Mouse (Mus musculus) stomach, postnatal 0 days (tissue): Measurements from ENCODE around the gene Apmap. TPM values are rescaled to one million over a fixed set of nuclear protein-coding genes. Genes with fewer than 3 reads are reported as not detected.

ENCODE experiments used
- ATAC-seq: fragments of 200-750 bp; cut with Nextera tagmentation; 2 replicates; pipeline ENCODE4 v1.8.0; 2017; ENCODE audit not compliant: low FRiP score, low TSS enrichment
- DNase-seq: peaks from one replicate; pipeline ENCODE4 v3.0.0-alpha.2; 2016; ENCODE audit warnings: low spot score
- H3K27ac ChIP-seq: fragments of 300-500 bp; sonication (generic); replicated peaks from 2 replicates; pipeline ENCODE4 v1.5.1; 2014; ENCODE audit warnings: mild to moderate bottlenecking, control low read depth
- H3K27me3 ChIP-seq: fragments of 300-500 bp; sonication (generic); 2 replicates; pipeline ENCODE4 v1.6.1; 2014; ENCODE audit warnings: low read length; ENCODE audit not compliant: control insufficient read depth, insufficient read depth
- H3K36me3 ChIP-seq: fragments of 300-500 bp; sonication (generic); 2 replicates; pipeline ENCODE4 v1.6.1; 2014; ENCODE audit warnings: low read length, mixed read lengths; ENCODE audit not compliant: control insufficient read depth, insufficient read depth
- H3K4me1 ChIP-seq: fragments of 300-500 bp; sonication (generic); replicated peaks from 2 replicates; pipeline ENCODE4 v1.6.1; 2014; ENCODE audit warnings: antibody characterized with exemption; ENCODE audit not compliant: control insufficient read depth, insufficient read depth
- H3K4me2 ChIP-seq: fragments of 300-500 bp; sonication (generic); replicated peaks from 2 replicates; pipeline ENCODE4 v1.6.1; 2014; ENCODE audit warnings: low read depth, mild to moderate bottlenecking, control low read depth, moderate library complexity
- H3K4me3 ChIP-seq: fragments of 300-500 bp; sonication (generic); 2 replicates; pipeline ENCODE4 v1.5.1; 2014; ENCODE audit warnings: low read depth, low read length, control low read depth
- H3K9ac ChIP-seq: fragments of 300-500 bp; sonication (generic); 2 replicates; pipeline ENCODE4 v1.6.1; 2014; ENCODE audit warnings: mild to moderate bottlenecking, low read length, control low read depth, mixed read lengths
- H3K9me3 ChIP-seq: fragments of 300-500 bp; sonication (generic); 2 replicates; pipeline ENCODE4 v1.6.1; 2016; ENCODE audit warnings: low read length; ENCODE audit not compliant: control insufficient read depth
- CTCF ChIP-seq: IDR thresholded peaks from 2 replicates; pipeline ENCODE4 v1.5.1; 2016; ENCODE audit warnings: antibody characterized with exemption, low read depth, mild to moderate bottlenecking, moderate library complexity
- EP300 ChIP-seq: optimal IDR thresholded peaks from 2 replicates; pipeline ENCODE3; 2016; ENCODE audit warnings: antibody characterized with exemption
- WGBS: fragments of 180-500 bp; shearing (Covaris S2); extraction: QIAGEN DNeasy Blood & Tissue Kit; methylation state at CpG from one replicate; pipeline ENCODE4 v1.1.7; 2014; 5-methylcytosine and 5-hydroxymethylcytosine counted together
- polyA plus RNA-seq: library from polyadenylated mRNA; unstranded; fragments of >200 nt; fragmentation: Nextera tagmentation; extraction: Ambion mirVana; gene quantifications from 2 replicates; pipeline ENCODE4 v1.2.1, GENCODE M21; 2015

The Apmap gene
- polyA plus RNA-seq, 1 experiment from 2014 or later: 30.0 TPM

DNA sequence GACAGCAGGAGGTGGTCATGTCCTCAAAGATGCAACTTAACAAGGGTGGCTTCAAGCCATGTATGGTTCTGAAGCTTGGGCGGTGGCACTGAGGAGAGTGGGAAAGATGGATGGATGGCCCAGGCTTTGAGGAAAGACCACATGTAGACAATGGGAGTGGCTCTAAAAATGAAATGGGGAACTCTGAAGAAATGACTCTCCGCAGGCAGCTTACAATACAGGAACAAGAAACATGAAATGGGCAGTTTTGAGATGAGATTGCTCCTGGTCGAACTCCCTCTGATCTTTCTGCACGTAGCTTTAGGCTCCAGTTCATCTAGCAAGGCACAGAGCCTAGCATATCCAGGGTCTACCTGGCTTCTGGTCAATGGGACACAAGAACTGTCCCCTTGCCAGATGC is 20.9 kb upstream of the Apmap start:
- Histone ChIP-seq H3K9me3 (no peaks in the 10 kb centered on the region), H3K4me3 (no peak overlapping the region), H3K36me3 (peaks cover 9% of the 10 kb centered on the region; the same call in 1 of the 2 replicates), H3K27me3 (no peaks in the 10 kb centered on the region), H3K27ac (no peak overlapping the region), H3K4me2 (no peak overlapping the region), H3K9ac (no peak overlapping the region), H3K4me1 (no peaks in the 10 kb centered on the region)
- ATAC-seq (no peak), DNase-seq (no peak)
- no peak for TF ChIP-seq EP300
- 71% methylated on average over 4 of the region's 4 CpGs for WGBS

DNA sequence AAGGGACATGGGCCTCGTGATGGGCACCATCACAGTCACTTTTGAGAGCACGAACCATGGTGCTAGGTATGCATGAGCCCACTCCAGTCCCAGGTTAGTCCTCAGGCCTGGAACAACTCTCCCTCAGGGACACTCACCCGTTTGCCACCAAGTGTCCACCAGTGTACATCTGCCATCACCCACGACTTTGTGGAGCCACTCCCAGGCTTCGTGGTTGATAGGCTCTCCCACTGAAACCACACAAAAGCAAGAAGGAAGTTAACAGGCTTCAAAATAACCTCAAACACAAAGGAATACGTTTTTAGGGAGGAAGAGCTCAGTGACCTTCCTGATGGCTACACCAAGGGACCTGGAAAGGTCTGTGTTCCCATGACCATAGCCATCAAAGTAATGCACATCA is 18.8 kb upstream of the Apmap start:
- H3K27ac ChIP-seq: no peak overlapping the region
- no peak overlapping the region for H3K9ac ChIP-seq
- WGBS: 64% methylated on average over 6 of the region's 6 CpGs
- peaks cover 8% of the 10 kb centered on the region; the same call in 1 of the 2 replicates for H3K36me3 ChIP-seq
- no peaks in the 10 kb centered on the region for H3K4me1 ChIP-seq
- no peak overlapping the region for H3K4me2 ChIP-seq
- TF ChIP-seq EP300: no peak
- TF ChIP-seq CTCF: no peak
- DNase-seq (no peak), ATAC-seq (no peak)
- H3K9me3 ChIP-seq: no peaks in the 10 kb centered on the region
- no peaks in the 10 kb centered on the region for H3K27me3 ChIP-seq
- no peak overlapping the region for H3K4me3 ChIP-seq

DNA sequence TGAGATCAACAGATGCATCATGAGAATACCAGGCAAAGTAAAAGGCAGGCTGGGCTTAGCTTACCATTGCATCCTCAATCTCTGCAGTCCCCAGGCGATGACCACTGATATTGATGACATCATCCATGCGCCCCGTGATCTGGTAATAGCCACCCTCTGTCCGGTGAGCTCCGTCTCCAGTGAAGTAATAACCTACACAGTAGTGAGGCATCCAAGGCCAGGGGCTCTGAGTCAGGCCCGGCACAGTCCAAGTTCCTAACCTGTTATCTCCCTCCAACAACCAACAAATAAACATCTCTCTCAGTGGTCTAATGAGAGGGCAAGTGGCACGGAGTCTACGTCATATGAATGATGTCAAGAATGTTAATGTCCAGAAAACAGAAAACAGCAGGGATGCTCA is 16.6 kb upstream of the Apmap start:
- Histone ChIP-seq H3K27me3 (no peaks in the 10 kb centered on the region), H3K27ac (no peak overlapping the region), H3K9me3 (no peaks in the 10 kb centered on the region), H3K4me1 (no peaks in the 10 kb centered on the region), H3K9ac (no peak overlapping the region), H3K36me3 (peaks cover 10% of the 10 kb centered on the region; the same call in 1 of the 2 replicates), H3K4me3 (no peak overlapping the region), H3K4me2 (no peak overlapping the region)
- TF ChIP-seq CTCF: no peak
- TF ChIP-seq EP300: no peak
- 87% methylated on average over 8 of the region's 8 CpGs for WGBS
- ATAC-seq: no peak
- DNase-seq: no peak

DNA sequence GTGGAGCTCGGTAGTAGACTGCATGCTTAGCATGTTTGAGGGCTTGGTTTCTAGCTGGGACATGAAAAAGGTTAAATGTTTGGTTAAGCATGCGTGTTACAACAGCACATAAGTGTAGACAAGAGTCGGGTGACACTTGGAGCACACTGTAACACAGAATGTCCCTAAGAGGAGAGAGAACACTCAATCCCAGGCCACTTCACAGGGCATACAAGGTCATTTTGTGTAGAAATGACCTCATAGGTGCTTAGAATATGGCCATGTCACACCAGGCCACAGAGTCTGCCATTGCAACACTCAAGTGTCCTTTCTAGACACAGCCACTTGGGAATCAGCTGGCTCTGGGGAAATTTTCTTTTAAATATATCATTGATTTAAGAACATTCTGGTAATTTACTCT is 15.6 kb upstream of the Apmap start:
- no peak overlapping the region for H3K27ac ChIP-seq
- H3K27me3 ChIP-seq: no peaks in the 10 kb centered on the region
- no peak overlapping the region for H3K4me2 ChIP-seq
- no peak for ATAC-seq
- no peaks in the 10 kb centered on the region for H3K9me3 ChIP-seq
- no peak overlapping the region for H3K9ac ChIP-seq
- TF ChIP-seq EP300: no peak
- no peak for TF ChIP-seq CTCF
- no peak for DNase-seq
- no peaks in the 10 kb centered on the region for H3K4me1 ChIP-seq
- H3K4me3 ChIP-seq: no peak overlapping the region
- H3K36me3 ChIP-seq: peaks cover 10% of the 10 kb centered on the region; the same call in 1 of the 2 replicates
- 72% methylated on average over 3 of the region's 3 CpGs for WGBS

DNA sequence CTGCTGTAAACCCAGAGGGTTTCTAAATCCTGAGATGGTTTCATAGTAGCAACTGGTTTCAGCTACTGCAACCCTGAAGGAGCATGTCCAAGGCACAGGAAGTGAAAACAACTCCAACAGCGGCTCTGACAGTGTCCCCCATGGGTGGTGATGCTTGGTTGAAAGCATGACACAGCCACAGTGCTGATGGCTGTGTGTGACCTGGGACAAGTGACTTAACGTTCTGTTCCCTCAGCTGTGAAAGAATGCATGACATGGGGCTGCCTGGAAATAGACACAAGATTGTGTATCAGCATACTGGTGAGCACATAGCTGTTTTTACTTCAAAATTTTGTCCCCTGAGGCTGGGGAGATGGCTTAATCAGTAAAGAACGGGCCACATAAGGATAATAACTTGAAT is 13.3 kb upstream of the Apmap start:
- WGBS: 65% methylated on average over 3 of the region's 3 CpGs
- H3K27ac ChIP-seq: no peak overlapping the region
- TF ChIP-seq CTCF: no peak
- TF ChIP-seq EP300: no peak
- H3K9ac ChIP-seq: no peak overlapping the region
- no peak for DNase-seq
- H3K36me3 ChIP-seq: peaks cover 10% of the 10 kb centered on the region
- no peaks in the 10 kb centered on the region for H3K9me3 ChIP-seq
- no peaks in the 10 kb centered on the region for H3K27me3 ChIP-seq
- no peak overlapping the region for H3K4me3 ChIP-seq
- H3K4me1 ChIP-seq: no peaks in the 10 kb centered on the region
- no peak for ATAC-seq
- H3K4me2 ChIP-seq: no peak overlapping the region

DNA sequence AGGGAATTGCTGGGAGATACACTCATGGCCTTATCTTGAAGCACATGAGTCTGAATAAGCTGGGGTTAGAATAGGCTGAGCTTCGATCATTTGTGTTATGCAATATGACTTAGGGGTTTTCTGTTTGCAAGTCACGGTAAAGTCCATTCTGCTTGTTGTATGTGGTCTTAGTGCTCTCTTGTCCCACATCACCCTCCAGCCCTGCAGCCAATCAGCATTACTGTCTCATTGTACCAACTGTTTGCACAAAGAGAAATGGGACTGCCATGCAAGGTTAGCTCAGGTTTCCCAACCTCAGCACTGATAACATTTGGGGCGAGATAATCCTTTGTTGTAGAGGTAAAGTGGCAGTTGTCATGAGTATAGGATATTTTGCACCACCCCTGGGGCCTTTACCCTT is 1.7 kb upstream of the Apmap start:
- TF ChIP-seq EP300: no peak
- TF ChIP-seq CTCF: no peak
- DNase-seq (no peak), ATAC-seq (no peak)
- H3K9ac ChIP-seq: no peak overlapping the region
- no peak overlapping the region for H3K27ac ChIP-seq
- H3K36me3 ChIP-seq: no peaks in the 10 kb centered on the region
- H3K27me3 ChIP-seq: no peaks in the 10 kb centered on the region
- H3K9me3 ChIP-seq: no peaks in the 10 kb centered on the region
- H3K4me1 ChIP-seq: no peaks in the 10 kb centered on the region; the same call in 1 of the 2 replicates
- H3K4me3 ChIP-seq: no peak overlapping the region
- H3K4me2 ChIP-seq: no peak overlapping the region
- whole genome bisulfite sequencing: 59% methylated on average over 3 of the region's 3 CpGs
